Mouse (Mus musculus) bone marrow, adult 2 months (tissue): ENCODE results near the gene Ints5.

ENCODE experiments used
- CTCF ChIP-seq: fragments of 200-500 bp; IDR thresholded peaks from 2 replicates; pipeline ENCODE4 v1.5.1; 2011; ENCODE audit warnings: low read length, control low read depth; ENCODE audit not compliant: control insufficient read depth, insufficient read depth
- POLR2A ChIP-seq: fragments of 200-500 bp; IDR thresholded peaks from 2 replicates; pipeline ENCODE4 v1.6.1; 2011; ENCODE audit warnings: low read depth, mild to moderate bottlenecking, control low read depth, low read length, borderline replicate concordance; ENCODE audit not compliant: control insufficient read depth

GRCm38 (mm10) chr19:8886916-8887584, 5.8 kb upstream of the Ints5 start:
- TF ChIP-seq POLR2A (no peak), CTCF (no peak)
